Mouse (Mus musculus): ENCODE data around the gene Eef1e1.
"Not testable (repeated sequence)": the region's sequence is repeated elsewhere in the genome, so short reads cannot be mapped to it uniquely, and the experiment has no call there.

Eef1e1 gene

GRCm38 (mm10) chr13:38658528-38659280 lies at the start of gene Eef1e1:
Gene Eef1e1, minus strand, starts transcription at chr13:38659058.
- DNase-seq (ENCODE audit: low spot score): peak; percentile 94

- DNase-seq (ENCODE audit: low spot score): no peak
These were observed 32.0 kb upstream of the Eef1e1 start for GRCm38 (mm10) chr13:38690845-38691244.

- DNase-seq (ENCODE audit: low spot score): peak; percentile 4
These were observed 31.2 kb upstream of the Eef1e1 start for GRCm38 (mm10) chr13:38690028-38690427.

- no peak for DNase-seq (ENCODE audit: low spot score)
These were observed 29.9 kb upstream of the Eef1e1 start for GRCm38 (mm10) chr13:38688761-38689160.

DNA sequence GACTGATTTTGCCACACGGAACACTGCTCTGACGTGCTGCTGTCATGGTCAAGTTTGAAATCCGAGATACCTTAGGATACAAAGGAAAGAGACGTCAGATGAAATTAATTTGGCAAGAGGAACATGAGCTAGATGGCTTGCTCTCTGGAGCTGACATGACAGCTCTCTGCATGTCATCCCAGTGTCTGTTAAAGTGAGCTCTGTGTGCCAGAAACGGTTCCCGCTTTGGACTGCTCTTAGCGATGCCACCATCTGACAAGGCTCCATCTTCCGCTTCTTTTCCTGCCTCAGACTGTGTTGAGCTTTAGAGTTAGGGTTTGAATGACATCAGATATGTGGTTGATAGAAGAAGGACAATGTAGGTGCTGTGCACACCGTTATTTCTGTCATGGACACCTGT lies 13.5 kb upstream of the Eef1e1 start:
- no peak for DNase-seq (ENCODE audit: low spot score)

DNA sequence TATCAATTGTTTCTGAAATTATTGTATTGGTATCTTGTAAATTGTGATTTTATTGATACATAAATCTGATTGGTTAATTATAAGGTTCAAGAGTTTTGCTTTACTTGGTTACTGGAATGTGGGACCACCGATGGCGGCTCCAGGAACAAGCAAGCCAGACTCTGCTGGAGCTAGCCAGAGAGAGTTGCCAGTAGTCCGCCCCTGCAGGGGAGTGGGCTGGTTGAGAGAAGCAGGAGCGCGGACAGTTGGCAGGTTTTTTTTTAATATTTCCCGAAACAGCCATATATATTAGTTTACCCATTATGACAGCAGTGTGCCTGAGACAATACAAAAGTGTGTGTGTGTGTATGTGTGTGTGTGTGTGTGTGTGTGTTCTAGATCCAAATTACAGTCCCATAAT lies 12.6 kb upstream of the Eef1e1 start:
- not testable (repeated sequence) for DNase-seq (ENCODE audit: low spot score)

- DNase-seq (ENCODE audit: low spot score): no peak
These were observed 11.2 kb upstream of the Eef1e1 start for GRCm38 (mm10) chr13:38670051-38670450.

DNA sequence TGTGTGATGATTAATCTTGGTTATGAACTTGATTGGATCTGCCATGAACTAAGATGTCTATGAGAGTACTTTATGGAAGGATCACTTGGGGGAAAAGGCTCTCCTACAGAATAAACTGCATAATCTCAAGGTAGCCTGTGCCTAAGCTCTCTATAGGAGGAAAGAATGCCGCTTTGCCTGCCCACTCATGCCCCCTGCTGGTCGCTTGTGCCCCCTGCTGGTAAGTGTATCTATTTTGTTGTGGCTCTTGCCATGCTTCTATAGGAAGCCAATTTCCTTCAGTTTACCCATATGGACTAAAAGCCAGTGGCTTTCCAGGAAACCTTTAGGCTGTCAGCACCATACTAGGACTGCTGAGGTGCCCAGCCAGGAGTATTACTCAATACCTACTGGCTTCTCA lies 9.7 kb upstream of the Eef1e1 start:
- DNase-seq (ENCODE audit: low spot score): peak; percentile 12

- no peak for DNase-seq (ENCODE audit: low spot score)
These were observed 5.9 kb upstream of the Eef1e1 start for GRCm38 (mm10) chr13:38664753-38665152.

GRCm38 (mm10) chr13:38659524-38660136 lies 772 bp upstream of the Eef1e1 start:
- DNase-seq (ENCODE audit: low spot score): no peak

- no peak for DNase-seq (ENCODE audit: low spot score)
These were observed 993 bp downstream of the Eef1e1 start for GRCm38 (mm10) chr13:38657865-38658264.

GRCm38 (mm10) chr13:38650292-38650691 lies 8.6 kb downstream of the Eef1e1 start:
- no peak for DNase-seq (ENCODE audit: low spot score)

- DNase-seq (ENCODE audit: low spot score): no peak
These were observed 9.8 kb downstream of the Eef1e1 start for GRCm38 (mm10) chr13:38649069-38649468.

DNA sequence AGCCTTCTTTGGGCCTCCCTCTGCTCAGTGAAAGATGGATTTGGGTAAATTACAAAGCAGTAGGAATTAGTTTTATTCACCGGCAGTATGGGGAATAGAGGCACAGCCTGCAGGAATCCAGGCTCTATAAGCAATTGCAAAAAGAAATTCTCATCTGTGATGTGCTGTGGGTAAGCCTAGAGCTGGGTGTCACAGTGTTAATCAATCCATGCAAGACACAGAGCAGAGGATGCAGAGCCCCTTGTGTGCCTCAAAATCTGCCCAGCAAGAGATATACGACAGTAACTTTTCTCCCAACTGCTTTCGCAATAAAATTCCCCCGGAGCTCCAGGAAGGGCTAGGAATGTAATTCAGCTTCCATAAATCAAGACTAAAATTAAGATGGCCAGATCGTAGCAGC lies 17.4 kb downstream of the Eef1e1 start:
- no peak for DNase-seq (ENCODE audit: low spot score)

DNA sequence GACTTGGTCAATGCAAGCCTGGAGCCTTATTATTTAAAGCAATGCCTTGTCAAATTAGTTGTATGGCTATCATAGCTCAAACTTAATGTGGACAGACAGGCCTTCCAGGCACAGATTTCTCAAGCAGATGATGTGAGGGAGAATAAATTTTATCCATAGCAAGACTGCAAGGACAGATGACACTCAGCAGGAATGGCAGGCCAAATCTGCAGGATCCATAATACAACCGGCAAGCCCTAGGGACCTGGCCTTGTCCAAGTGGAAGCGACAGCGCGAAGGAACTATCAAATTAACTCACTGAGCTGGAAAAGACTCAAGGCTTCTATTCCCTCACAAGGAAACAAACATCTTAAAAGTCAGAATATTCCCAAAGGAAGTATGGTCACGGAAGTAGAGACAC lies 17.9 kb downstream of the Eef1e1 start:
- DNase-seq (ENCODE audit: low spot score): no peak

GRCm38 (mm10) chr13:38638694-38639093 lies 20.2 kb downstream of the Eef1e1 start:
- no peak for DNase-seq (ENCODE audit: low spot score)

DNA sequence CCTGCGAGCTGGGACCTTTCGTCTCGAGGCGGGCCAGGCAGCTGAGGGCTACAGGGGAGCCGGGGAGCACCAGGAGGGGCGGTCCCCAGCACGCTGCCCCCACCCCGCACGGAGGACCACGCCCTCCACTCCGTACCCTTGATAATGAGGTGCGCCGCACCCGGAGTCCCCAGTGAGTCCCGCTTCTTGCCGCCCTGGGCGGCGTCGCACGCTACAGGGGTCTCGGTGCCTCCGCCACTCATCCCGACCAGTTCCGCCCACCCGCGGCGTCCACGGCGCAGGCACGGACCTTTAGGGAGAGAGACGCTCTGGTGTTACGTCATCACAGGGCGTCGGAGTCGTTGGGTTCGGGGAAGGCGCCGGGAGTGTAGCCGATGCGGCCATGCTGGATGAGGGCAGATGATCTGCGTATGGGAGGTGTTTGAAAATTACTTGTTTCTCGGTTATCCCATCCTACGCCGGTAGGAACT lies 24.0 kb downstream of the Eef1e1 start, which contains the start of gene Bloc1s5:
Bloc1s5 (minus strand) TSS at position 310 of the 470 bp plus-strand sequence.
- peak; percentile 96 for DNase-seq (ENCODE audit: low spot score)

GRCm38 (mm10) chr13:38634256-38634799 lies 24.5 kb downstream of the Eef1e1 start:
- peak; percentile 11 for DNase-seq (ENCODE audit: low spot score)

DNA sequence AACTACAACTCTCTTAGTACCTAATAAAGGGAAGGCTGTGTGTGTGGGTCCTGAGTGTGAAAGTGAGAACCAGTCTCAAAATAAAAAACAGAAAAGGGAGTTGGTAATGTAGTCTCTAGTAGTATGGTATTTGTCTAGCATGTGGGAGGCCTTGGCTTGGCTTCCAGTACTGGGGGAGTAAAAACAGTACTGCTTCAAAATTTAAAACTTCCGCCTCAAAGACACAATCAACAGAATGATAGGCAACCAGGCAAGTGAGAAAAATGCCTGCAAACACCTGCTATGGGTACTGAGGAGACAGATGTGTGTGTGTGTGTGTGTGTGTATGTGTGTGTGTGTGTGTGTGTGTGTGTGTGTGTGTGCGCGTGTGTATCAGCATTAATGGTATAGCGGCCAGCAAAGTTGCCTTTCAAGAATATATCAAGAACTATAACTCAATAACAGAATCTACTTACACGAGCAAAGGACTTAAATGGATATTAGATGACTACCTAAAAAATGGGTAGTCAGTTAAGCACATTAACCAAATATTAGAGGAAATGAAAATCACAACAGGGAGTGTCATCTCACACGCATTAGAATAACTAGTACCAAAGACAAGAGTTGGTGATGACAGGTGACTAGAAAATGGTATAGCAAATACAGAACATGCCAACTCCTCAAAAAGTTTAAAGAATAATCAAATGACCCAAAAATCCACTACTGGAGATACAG lies 25.4 kb downstream of the Eef1e1 start:
- DNase-seq (ENCODE audit: low spot score): no peak

GRCm38 (mm10) chr13:38632556-38632955 lies 26.3 kb downstream of the Eef1e1 start:
- no peak for DNase-seq (ENCODE audit: low spot score)

GRCm38 (mm10) chr13:38626229-38626525 lies 32.7 kb downstream of the Eef1e1 start:
- DNase-seq (ENCODE audit: low spot score): no peak

DNA sequence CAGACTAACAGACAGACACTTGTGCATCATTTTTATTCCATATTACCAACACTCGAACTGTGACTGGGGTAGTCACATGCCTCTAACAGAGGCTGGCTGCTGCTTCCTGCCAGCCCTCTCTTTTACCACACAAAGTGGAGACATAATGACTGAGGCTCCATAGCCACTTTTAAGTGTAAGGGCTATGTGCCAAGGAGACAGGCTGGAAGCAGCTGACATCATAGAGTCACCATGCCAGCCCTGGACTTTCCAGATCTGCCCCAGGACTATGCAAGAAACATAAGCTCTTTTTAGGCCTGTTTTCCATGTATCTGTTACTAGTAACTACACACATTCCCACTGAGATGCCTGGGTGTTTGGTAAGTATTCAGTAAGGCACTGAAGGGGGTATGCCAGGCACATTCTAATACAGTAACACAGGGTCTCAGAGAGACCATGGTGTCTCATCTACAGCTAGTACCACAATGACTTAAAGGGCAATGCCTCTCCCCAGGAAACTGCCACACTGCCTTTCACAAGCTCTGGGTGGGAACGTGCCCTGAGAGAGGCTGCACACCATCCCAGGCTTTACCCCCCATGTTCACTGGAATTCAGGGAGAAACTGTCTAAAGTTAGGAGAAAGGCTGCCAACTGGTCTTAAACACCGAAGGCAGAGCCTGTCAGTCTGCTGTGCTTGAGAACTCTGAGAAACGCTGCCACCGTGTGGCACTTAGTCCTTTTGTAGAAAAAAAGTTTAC lies 33.2 kb downstream of the Eef1e1 start:
- no peak for DNase-seq (ENCODE audit: low spot score)

Data from urinary bladder, postnatal 25 days (tissue).